Mouse (Mus musculus): ENCODE data around the gene Trim27. TPM values are rescaled to one million over a fixed set of nuclear protein-coding genes. Genes with fewer than 3 reads are reported as not detected.

Trim27 gene
- polyA plus RNA-seq, 1 experiment, result 63.9 TPM

GRCm38 (mm10) chr13:21221656-21222462, 42.6 kb downstream of the Trim27 start:
- H3K27ac ChIP-seq (ENCODE audit: insufficient read depth, low read length), result no peak overlapping the region
- H3K4me3 ChIP-seq (ENCODE audit: extremely low read depth, insufficient read depth, insufficient read length), result peak overlapping the region; percentile 51; the same call in 1 of the 2 replicates
- no peaks in the 10 kb centered on the region for H3K4me1 ChIP-seq (ENCODE audit: control insufficient read depth, insufficient read depth, insufficient read length)
- H3K27me3 ChIP-seq (ENCODE audit: control insufficient read depth, insufficient read depth, low read length), result peaks cover 3% of the 10 kb centered on the region; the same call in 1 of the 2 replicates
- no peak for TF ChIP-seq CTCF (IDR thresholded peaks at IDR 0.05; ENCODE audit: extremely low read depth, insufficient read depth, insufficient read length, insufficient replicate concordance)
- no peak for TF ChIP-seq POLR2A (IDR thresholded peaks at IDR 0.05; ENCODE audit: low read depth, low read length)
- DNase-seq (ENCODE audit: low read depth in 1 of 2, low spot score in 2 of 2), result no peak
- 27% methylated on average over 20 of the region's 20 CpGs for WGBS
- no peaks in the 10 kb centered on the region for H3K36me3 ChIP-seq (ENCODE audit: control insufficient read depth, insufficient read depth, low read length)

DNA sequence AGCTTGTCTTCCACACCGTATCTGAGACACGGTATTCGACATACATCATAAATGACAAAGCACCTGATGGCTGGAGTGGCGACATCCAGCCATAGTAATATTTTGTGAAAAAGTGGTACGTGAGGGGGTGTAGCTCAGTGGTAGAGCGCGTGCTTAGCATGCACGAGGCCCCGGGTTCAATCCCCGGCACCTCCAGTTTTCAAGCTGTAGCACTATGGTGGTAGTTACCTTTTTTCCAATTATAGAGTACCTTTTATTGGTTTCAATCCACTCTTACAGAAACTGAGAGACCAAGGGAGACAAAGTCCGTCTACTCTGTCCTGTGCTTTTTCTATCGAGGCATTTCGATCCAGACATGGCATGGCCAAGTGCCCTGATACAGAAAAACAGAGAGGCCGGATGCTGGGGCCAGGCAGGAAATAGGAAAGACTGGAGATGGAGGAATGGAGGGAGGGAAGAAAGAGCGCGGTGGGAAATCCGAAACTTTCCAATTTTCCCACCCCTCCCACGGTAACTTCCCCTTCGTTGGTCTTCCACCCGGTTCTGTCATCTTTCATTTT, 43.3 kb downstream of the Trim27 start:
- WGBS, result 1% methylated on average over 20 of the region's 20 CpGs
- peaks cover 3% of the 10 kb centered on the region; the same call in 1 of the 2 replicates for H3K27me3 ChIP-seq (ENCODE audit: control insufficient read depth, insufficient read depth, low read length)

DNA sequence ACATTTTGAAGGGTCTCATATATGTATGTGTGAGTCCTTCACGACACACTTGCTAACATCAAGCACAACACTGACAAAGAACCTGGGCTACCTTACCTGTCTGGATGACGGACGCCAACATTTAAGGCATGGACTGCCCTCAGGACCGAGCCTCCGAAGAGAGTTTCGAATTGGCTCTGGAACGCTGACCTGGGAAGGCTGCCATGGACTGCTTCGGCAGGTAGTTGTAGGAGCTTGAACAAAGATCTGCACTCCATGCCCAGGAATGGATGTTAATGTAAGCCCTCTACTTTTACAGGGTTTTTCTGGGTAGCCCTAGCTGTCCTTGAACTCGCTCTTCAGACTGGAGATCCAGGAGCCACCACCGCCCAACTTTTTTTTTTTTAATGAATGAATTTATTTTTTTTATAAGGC, 44.0 kb downstream of the Trim27 start:
- TF ChIP-seq CTCF (IDR thresholded peaks at IDR 0.05; ENCODE audit: extremely low read depth, insufficient read depth, insufficient read length, insufficient replicate concordance), result no peak
- TF ChIP-seq POLR2A (IDR thresholded peaks at IDR 0.05; ENCODE audit: low read depth, low read length), result no peak
- H3K27me3 ChIP-seq (ENCODE audit: control insufficient read depth, insufficient read depth, low read length), result peaks cover 3% of the 10 kb centered on the region; the same call in 1 of the 2 replicates
- no peak for DNase-seq (ENCODE audit: low read depth in 1 of 2, low spot score in 2 of 2)
- H3K27ac ChIP-seq (ENCODE audit: insufficient read depth, low read length), result no peak overlapping the region
- 9% methylated on average over 10 of the region's 10 CpGs for WGBS
- peak overlapping the region; percentile 0; the same call in 1 of the 2 replicates for H3K4me3 ChIP-seq (ENCODE audit: extremely low read depth, insufficient read depth, insufficient read length)
- no peaks in the 10 kb centered on the region for H3K36me3 ChIP-seq (ENCODE audit: control insufficient read depth, insufficient read depth, low read length)
- no peaks in the 10 kb centered on the region for H3K4me1 ChIP-seq (ENCODE audit: control insufficient read depth, insufficient read depth, insufficient read length)

More for the DNA sequence above, 43.3 kb downstream of the Trim27 start:
- no peak overlapping the region for H3K27ac ChIP-seq (ENCODE audit: insufficient read depth, low read length)
- peak in 1 of 2 experiments; percentile 58 for DNase-seq (ENCODE audit: low read depth in 1 of 2, low spot score in 2 of 2)
- TF ChIP-seq CTCF (IDR thresholded peaks at IDR 0.05; ENCODE audit: extremely low read depth, insufficient read depth, insufficient read length, insufficient replicate concordance), result no peak
- peak overlapping the region; percentile 51; the same call in 1 of the 2 replicates for H3K4me3 ChIP-seq (ENCODE audit: extremely low read depth, insufficient read depth, insufficient read length)
- H3K36me3 ChIP-seq (ENCODE audit: control insufficient read depth, insufficient read depth, low read length), result no peaks in the 10 kb centered on the region
- H3K4me1 ChIP-seq (ENCODE audit: control insufficient read depth, insufficient read depth, insufficient read length), result no peaks in the 10 kb centered on the region

DNA sequence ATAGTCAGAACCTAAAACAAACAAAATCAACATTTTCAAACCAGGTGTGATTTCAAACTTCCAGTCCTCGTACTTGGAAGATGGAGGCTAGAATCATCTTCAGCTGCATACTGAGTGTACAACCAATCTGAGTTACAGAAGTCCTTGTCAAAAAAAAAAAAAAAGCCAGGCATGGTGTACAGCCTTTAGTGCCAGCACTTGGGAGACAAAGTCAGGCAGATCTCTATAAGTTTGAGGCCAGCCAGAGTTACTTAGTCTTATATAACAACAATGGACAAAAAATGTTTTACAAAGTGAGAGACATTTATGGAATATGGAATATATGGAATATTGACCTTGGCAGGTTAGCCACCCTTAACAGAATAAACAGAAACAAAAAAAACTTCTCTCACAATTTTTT, 45.1 kb downstream of the Trim27 start:
- no peaks in the 10 kb centered on the region for H3K36me3 ChIP-seq (ENCODE audit: control insufficient read depth, insufficient read depth, low read length)
- no peak overlapping the region for H3K4me3 ChIP-seq (ENCODE audit: extremely low read depth, insufficient read depth, insufficient read length)
- H3K27ac ChIP-seq (ENCODE audit: insufficient read depth, low read length), result no peak overlapping the region
- no peak for TF ChIP-seq CTCF (IDR thresholded peaks at IDR 0.05; ENCODE audit: extremely low read depth, insufficient read depth, insufficient read length, insufficient replicate concordance)
- TF ChIP-seq POLR2A (IDR thresholded peaks at IDR 0.05; ENCODE audit: low read depth, low read length), result no peak
- no peaks in the 10 kb centered on the region for H3K4me1 ChIP-seq (ENCODE audit: control insufficient read depth, insufficient read depth, insufficient read length)
- 84% methylated on average over 1 of the region's 1 CpGs for WGBS
- no peak for DNase-seq (ENCODE audit: low read depth in 1 of 2, low spot score in 2 of 2)
- peaks cover 3% of the 10 kb centered on the region; the same call in 1 of the 2 replicates for H3K27me3 ChIP-seq (ENCODE audit: control insufficient read depth, insufficient read depth, low read length)

DNA sequence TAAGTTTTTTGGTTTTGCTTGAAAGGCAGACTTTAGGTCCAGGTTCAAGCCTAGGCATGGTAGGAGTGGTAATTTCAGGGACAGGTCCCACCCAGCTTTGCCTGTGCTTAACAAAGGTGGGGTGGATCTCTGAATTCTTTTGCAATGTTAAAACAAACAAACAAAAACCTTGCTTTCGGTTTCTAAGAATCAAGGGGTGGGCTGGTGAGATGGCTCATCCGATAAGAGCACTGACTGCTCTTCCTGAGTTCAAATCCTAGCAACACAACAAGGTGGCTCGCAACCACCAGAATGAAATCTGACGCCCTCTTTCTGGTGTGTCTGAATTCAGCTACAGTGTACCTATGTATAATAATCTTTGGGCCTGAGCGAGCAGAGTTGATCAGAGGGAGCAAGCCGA, 46.0 kb downstream of the Trim27 start:
- H3K4me1 ChIP-seq (ENCODE audit: control insufficient read depth, insufficient read depth, insufficient read length), result no peaks in the 10 kb centered on the region
- H3K4me3 ChIP-seq (ENCODE audit: extremely low read depth, insufficient read depth, insufficient read length), result no peak overlapping the region
- no peak overlapping the region for H3K27ac ChIP-seq (ENCODE audit: insufficient read depth, low read length)
- H3K36me3 ChIP-seq (ENCODE audit: control insufficient read depth, insufficient read depth, low read length), result no peaks in the 10 kb centered on the region
- peaks cover 3% of the 10 kb centered on the region; the same call in 1 of the 2 replicates for H3K27me3 ChIP-seq (ENCODE audit: control insufficient read depth, insufficient read depth, low read length)
- no peak for DNase-seq (ENCODE audit: low read depth in 1 of 2, low spot score in 2 of 2)
- TF ChIP-seq POLR2A (IDR thresholded peaks at IDR 0.05; ENCODE audit: low read depth, low read length) (no peak), CTCF (IDR thresholded peaks at IDR 0.05; ENCODE audit: extremely low read depth, insufficient read depth, insufficient read length, insufficient replicate concordance) (no peak)
- WGBS, result 82% methylated on average over 6 of the region's 6 CpGs

GRCm38 (mm10) chr13:21226031-21226430, 46.8 kb downstream of the Trim27 start:
- WGBS, result 65% methylated on average over 3 of the region's 3 CpGs
- Histone ChIP-seq H3K4me3 (ENCODE audit: extremely low read depth, insufficient read depth, insufficient read length) (no peak overlapping the region), H3K27ac (ENCODE audit: insufficient read depth, low read length) (no peak overlapping the region), H3K27me3 (ENCODE audit: control insufficient read depth, insufficient read depth, low read length) (peaks cover 3% of the 10 kb centered on the region; the same call in 1 of the 2 replicates), H3K36me3 (ENCODE audit: control insufficient read depth, insufficient read depth, low read length) (no peaks in the 10 kb centered on the region), H3K4me1 (ENCODE audit: control insufficient read depth, insufficient read depth, insufficient read length) (no peaks in the 10 kb centered on the region)
- TF ChIP-seq CTCF (IDR thresholded peaks at IDR 0.05; ENCODE audit: extremely low read depth, insufficient read depth, insufficient read length, insufficient replicate concordance) (no peak), POLR2A (IDR thresholded peaks at IDR 0.05; ENCODE audit: low read depth, low read length) (no peak)
- DNase-seq (ENCODE audit: low read depth in 1 of 2, low spot score in 2 of 2), result no peak
